Mouse (Mus musculus): ENCODE results near the gene Wdr93. TPM values are rescaled to one million over a fixed set of nuclear protein-coding genes. Genes with fewer than 3 reads are reported as not detected.

Gene Wdr93
- total RNA-seq, 2 experiments from 2014 or later = 0.25 TPM; not detected in 1

Other genes starting within 250 kb of the Wdr93 start
- 1 to 10 TPM; 2.0 to 2.8 TPM for gene Rhcg, start 125.5 kb upstream of the Wdr93 start, total RNA-seq (2021)
- gene Ticrr, start 83.0 kb upstream of the Wdr93 start, total RNA-seq (2021) = under 1 TPM in 1 of 2 experiments, not detected in 1; 0.11 TPM
- 1 to 10 TPM; 1.1 to 1.7 TPM for gene Kif7, start 27.4 kb upstream of the Wdr93 start, total RNA-seq (2021)
- gene Plin1, start 10.3 kb upstream of the Wdr93 start, total RNA-seq (2021) = not detected
- gene Pex11a, start within 50 bp of the Wdr93 start, total RNA-seq (2021) = 1 to 10 TPM; 9.4 to 9.8 TPM
- gene Mesp1, start 50.6 kb downstream of the Wdr93 start, total RNA-seq (2021) = under 1 TPM; 0.28 to 0.34 TPM
- gene Mesp2, start 67.6 kb downstream of the Wdr93 start, total RNA-seq (2021) = 1 to 10 TPM; 1.7 to 2.4 TPM
- gene Anpep, start 117.9 kb downstream of the Wdr93 start, total RNA-seq (2021) = 1 to 10 TPM; 5.6 to 5.9 TPM
- gene Ap3s2, start 177.5 kb downstream of the Wdr93 start, total RNA-seq (2021) = 10 to 100 TPM; 38.4 to 42.4 TPM
- 10 to 100 TPM; 10.4 to 11.0 TPM for gene Arpin, start 192.2 kb downstream of the Wdr93 start, total RNA-seq (2021)

All from left cerebral cortex, postnatal 25 days (tissue).